Mouse (Mus musculus) CH12.LX (cell line): ENCODE measurements around the gene Gm19668. TPM values are rescaled to one million over a fixed set of nuclear protein-coding genes. Genes with fewer than 3 reads are reported as not detected.
"Not testable (repeated sequence)": the region's sequence is repeated elsewhere in the genome, so short reads cannot be mapped to it uniquely, and the experiment has no call there.

Source experiments
- DNase-seq: peaks from one replicate; pipeline ENCODE4 v3.0.0-alpha.2; 2013; ENCODE audit errors: extremely low read depth
- H3K27ac ChIP-seq: 2 replicates; pipeline ENCODE4 v1.5.1; 2012; ENCODE audit warnings: low read depth, mild to moderate bottlenecking, control low read depth, moderate library complexity; ENCODE audit not compliant: insufficient read depth
- H3K27me3 ChIP-seq: replicated peaks from 2 replicates; pipeline ENCODE3; 2012; ENCODE audit warnings: inconsistent platforms
- H3K36me3 ChIP-seq, 2 experiments: replicated peaks in 1 of 2; 2 replicates each; pipeline versions ENCODE3 to v1.6.1; 2012; ENCODE audit warnings: inconsistent platforms in 1 of 2, low read length in 1 of 2, mild to moderate bottlenecking in 1 of 2, mixed read lengths in 1 of 2, moderate library complexity in 1 of 2; ENCODE audit not compliant: control insufficient read depth in 1 of 2, insufficient read depth in 1 of 2
- H3K4me1 ChIP-seq, 2 experiments: 2 replicates each; pipeline ENCODE4 v1.6.1; 2012; ENCODE audit warnings: inconsistent platforms in 1 of 2, moderate library complexity in 1 of 2; ENCODE audit not compliant: insufficient read depth in 2 of 2, control insufficient read depth in 1 of 2
- H3K4me2 ChIP-seq: 2 replicates; pipeline ENCODE4 v1.6.1; 2012; ENCODE audit warnings: low read depth, mild to moderate bottlenecking, control low read depth; ENCODE audit not compliant: poor library complexity, insufficient read depth, severe bottlenecking
- H3K4me3 ChIP-seq, 3 experiments: fragments of 150-350 bp in 1 of 3; sonication (generic) in 1 of 3; replicated peaks in 1 of 3; 2 replicates each; pipeline versions ENCODE3 to v1.5.1; 2011 to 2012; ENCODE audit warnings: low read depth in 2 of 3, low read length in 2 of 3, mild to moderate bottlenecking in 2 of 3, moderate library complexity in 2 of 3, control low read depth in 1 of 3, improper control_type of control experiment in 1 of 3, inconsistent platforms in 1 of 3, mixed read lengths in 1 of 3; ENCODE audit not compliant: poor library complexity in 1 of 3
- H3K79me2 ChIP-seq: replicated peaks from 2 replicates; pipeline ENCODE4 v1.6.1; 2012; ENCODE audit warnings: mild to moderate bottlenecking, moderate library complexity; ENCODE audit not compliant: control insufficient read depth, poor library complexity, insufficient read depth, severe bottlenecking; ENCODE audit errors: extremely low read depth
- H3K9ac ChIP-seq: 2 replicates; pipeline ENCODE4 v1.6.1; 2012; ENCODE audit warnings: low read depth, mild to moderate bottlenecking, control low read depth, moderate library complexity; ENCODE audit not compliant: insufficient read depth
- H3K9me3 ChIP-seq: replicated peaks from 2 replicates; pipeline ENCODE3; 2012; ENCODE audit warnings: low read length, inconsistent platforms, mixed read lengths
- dilution Hi-C: fragments of 300-500 bp; cut with MboI; formaldehyde crosslinking; loops from 2 replicates; pipeline ENCODE4 v1.14.3; 2020; ENCODE audit warnings: low sequenced_read_pairs; ENCODE audit not compliant: extremely low pct_unique_long_range_greater_than_20kb, extremely low pct_ligation_motif_present
- in situ Hi-C: fragments of 300-500 bp; cut with MboI; formaldehyde crosslinking; loops from 3 replicates; pipeline ENCODE4 v1.14.3; 2019; ENCODE audit warnings: low sequenced_read_pairs, low pct_ligation_motif_present, low pct_unique_long_range_greater_than_20kb, mixed read lengths
- polyA plus RNA-seq: library from polyadenylated mRNA; unstranded; fragments of >175 nt; gene quantifications from 2 replicates; pipeline ENCODE4 v1.2.1, GENCODE M21; 2012; ENCODE audit warnings: low read depth; ENCODE audit not compliant: insufficient read length
- total RNA-seq, 2 experiments: library from RNA; depleted of rRNA; stranded (reverse); fragments of 300-350 nt in 1 of 2; fragments of >200 nt in 1 of 2; gene quantifications; 2 replicates each; pipeline ENCODE4 v1.2.3; 2012 to 2014

Gene Gm19668
- total and polyA plus RNA-seq, 3 experiments: not detected

DNA sequence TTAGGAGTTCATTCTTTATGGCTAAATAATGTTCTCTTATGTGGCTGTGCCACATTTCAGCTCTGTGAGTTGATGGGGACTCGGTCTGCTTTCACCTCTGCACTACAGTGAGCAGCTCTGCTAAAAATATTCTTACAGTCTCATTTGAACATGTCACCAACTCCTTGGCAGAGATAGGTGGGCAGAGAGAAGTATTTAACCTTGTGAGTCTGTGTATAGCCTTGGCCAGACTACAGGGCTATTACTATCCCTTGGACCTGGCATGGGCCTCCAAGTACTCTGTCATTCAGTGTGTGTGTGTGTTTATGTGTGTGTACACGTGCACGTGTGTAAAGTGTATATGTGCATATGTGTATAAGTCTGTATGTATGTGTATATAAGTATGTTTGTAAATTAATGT lies 15.5 kb downstream of the Gm19668 start:
- DNase-seq, H3K36me3 ChIP-seq, H3K27me3 ChIP-seq, H3K4me1 ChIP-seq, in situ Hi-C loops, dilution Hi-C loops, H3K9me3 ChIP-seq, H3K9ac ChIP-seq, H3K4me2 ChIP-seq, H3K79me2 ChIP-seq, H3K27ac ChIP-seq, H3K4me3 ChIP-seq: not testable (repeated sequence)

DNA sequence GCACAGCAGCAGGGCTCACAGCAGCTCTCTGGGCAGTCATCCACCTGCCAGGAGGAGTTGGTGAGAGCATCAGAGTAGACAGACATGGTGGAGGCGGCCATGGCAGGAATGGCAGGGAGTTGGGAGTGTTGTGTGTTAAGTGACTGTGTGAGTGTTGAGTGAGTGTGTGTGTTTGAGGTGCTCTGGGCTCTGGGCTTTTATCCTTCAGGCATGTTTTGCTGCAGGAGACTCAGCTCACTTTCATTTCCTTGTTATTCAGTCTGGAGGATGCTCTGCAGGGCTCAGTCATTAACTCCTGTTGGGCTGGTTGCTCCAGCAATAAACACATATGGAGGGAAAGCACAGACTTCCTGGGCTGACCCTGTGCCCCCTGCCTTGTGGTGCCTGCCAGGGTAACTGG lies 16.5 kb downstream of the Gm19668 start, which contains the start of gene Gm3250:
Gm3250 (minus strand) TSS at position 101 of the 400 bp plus-strand sequence.
- DNase-seq, H3K27ac ChIP-seq, H3K4me2 ChIP-seq, dilution Hi-C loops, H3K36me3 ChIP-seq, in situ Hi-C loops, H3K4me1 ChIP-seq, H3K9ac ChIP-seq, H3K9me3 ChIP-seq, H3K4me3 ChIP-seq, H3K79me2 ChIP-seq, H3K27me3 ChIP-seq: not testable (repeated sequence)

DNA sequence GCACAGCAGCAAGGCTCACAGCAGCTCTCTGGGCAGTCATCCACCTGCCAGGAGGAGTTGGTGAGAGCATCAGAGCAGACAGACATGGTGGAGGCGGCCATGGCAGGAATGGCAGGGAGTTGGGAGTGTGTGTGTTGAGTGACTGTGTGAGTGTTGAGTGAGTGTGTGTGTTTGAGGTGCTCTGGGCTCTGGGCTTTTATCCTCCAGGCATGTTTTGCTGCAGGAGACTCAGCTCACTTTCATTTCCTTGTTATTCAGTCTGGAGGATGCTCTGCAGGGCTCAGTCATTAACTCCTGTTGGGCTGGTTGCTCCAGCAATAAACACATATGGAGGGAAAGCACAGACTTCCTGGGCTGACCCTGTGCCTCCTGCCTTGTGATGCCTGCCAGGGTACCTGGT lies 22.1 kb downstream of the Gm19668 start, which contains the start of gene Gm7138:
Gm7138 (minus strand) TSS at position 101 of the 400 bp plus-strand sequence.
- H3K27me3 ChIP-seq, in situ Hi-C loops, H3K79me2 ChIP-seq, H3K9me3 ChIP-seq, H3K4me2 ChIP-seq, H3K4me3 ChIP-seq, H3K36me3 ChIP-seq, H3K27ac ChIP-seq, H3K9ac ChIP-seq, dilution Hi-C loops, DNase-seq, H3K4me1 ChIP-seq: not testable (repeated sequence)

DNA sequence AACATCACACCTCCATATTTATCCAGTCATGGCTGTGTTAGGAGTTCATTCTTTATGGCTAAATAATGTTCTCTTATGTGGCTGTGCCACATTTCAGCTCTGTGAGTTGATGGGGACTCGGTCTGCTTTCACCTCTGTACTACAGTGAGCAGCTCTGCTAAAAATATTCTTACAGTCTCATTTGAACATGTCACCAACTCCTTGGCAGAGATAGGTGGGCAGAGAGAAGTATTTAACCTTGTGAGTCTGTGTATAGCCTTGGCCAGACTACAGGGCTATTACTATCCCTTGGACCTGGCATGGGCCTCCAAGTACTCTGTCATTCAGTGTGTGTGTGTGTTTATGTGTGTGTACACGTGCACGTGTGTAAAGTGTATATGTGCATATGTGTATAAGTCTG lies 26.8 kb downstream of the Gm19668 start:
- H3K27ac ChIP-seq, in situ Hi-C loops, H3K9ac ChIP-seq, dilution Hi-C loops, H3K79me2 ChIP-seq, H3K4me2 ChIP-seq, H3K4me1 ChIP-seq, H3K4me3 ChIP-seq, H3K36me3 ChIP-seq, H3K9me3 ChIP-seq, DNase-seq: not testable (repeated sequence)
- peaks cover 32% of the 10 kb centered on the region for H3K27me3 ChIP-seq

DNA sequence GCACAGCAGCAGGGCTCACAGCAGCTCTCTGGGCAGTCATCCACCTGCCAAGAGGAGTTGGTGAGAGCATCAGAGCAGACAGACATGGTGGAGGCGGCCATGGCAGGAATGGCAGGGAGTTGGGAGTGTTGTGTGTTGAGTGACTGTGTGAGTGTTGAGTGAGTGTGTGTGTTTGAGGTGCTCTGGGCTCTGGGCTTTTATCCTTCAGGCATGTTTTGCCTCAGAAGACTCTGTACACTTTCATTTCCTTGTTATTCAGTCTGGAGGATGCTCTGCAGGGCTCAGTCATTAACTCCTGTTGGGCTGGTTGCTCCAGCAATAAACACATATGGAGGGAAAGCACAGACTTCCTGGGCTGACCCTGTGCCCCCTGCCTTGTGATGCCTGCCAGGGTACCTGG lies 27.7 kb downstream of the Gm19668 start, which contains the start of gene Gm3238:
Gm3238 (minus strand) TSS at position 101 of the 400 bp plus-strand sequence.
- H3K79me2 ChIP-seq, DNase-seq, H3K9ac ChIP-seq, H3K4me2 ChIP-seq, H3K36me3 ChIP-seq, in situ Hi-C loops, H3K27ac ChIP-seq, H3K9me3 ChIP-seq, H3K4me3 ChIP-seq, dilution Hi-C loops, H3K4me1 ChIP-seq: not testable (repeated sequence)
- H3K27me3 ChIP-seq: peaks cover 40% of the 10 kb centered on the region
